Mouse (Mus musculus) frontal cortex, postnatal 25 days (tissue): Measurements from ENCODE around the gene Slk.
"Not testable (repeated sequence)": the region's sequence is repeated elsewhere in the genome, so short reads cannot be mapped to it uniquely, and the experiment has no call there.

Experiments
- DNase-seq, 2 experiments: peaks; one replicate each; pipeline ENCODE4 v3.0.0; 2022; ENCODE audit warnings: low spot score in 2 of 2

Gene Slk

GRCm38 (mm10) chr19:47570042-47570441 lies 9.4 kb upstream of the Slk start:
- DNase-seq, result no peak

DNA sequence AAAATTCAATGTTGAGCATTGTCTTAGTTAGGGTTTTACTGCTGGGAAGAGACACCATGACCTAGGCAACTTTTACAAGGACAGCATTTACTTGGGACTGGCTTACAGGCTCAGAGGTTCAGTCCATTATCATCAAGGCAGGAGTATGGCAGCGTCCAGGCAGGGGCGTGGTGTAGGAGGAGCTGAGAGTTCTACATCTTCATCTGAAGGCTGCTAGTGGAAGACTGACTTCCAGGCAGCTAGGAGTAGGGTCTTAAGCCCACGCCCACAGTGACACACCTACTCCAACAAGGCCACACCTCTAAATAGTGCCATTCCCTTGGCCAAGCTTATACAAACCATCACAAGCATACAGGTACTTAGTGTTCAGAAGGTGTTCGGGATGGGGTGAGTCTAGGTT lies 7.5 kb upstream of the Slk start:
- not testable (repeated sequence) for DNase-seq

DNA sequence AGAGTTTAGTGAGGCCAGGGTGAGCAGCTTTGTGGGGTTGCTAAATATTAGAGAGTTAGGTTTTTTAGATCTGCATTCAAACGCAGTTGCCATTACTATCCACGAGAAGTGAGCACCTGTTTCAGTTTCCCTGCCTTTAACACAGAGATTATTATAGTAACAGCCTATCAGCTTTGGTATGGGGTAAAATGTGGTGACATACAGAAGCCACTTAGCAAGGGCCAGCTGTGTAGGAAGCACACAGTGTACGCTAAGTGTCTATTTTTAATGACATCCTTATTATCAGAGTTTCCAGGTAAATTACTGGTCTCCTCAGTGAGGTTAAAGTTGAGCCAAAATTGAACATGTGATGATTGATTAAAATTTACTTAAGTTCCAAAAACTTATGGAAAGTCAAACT lies 5.8 kb upstream of the Slk start:
- DNase-seq, result no peak

DNA sequence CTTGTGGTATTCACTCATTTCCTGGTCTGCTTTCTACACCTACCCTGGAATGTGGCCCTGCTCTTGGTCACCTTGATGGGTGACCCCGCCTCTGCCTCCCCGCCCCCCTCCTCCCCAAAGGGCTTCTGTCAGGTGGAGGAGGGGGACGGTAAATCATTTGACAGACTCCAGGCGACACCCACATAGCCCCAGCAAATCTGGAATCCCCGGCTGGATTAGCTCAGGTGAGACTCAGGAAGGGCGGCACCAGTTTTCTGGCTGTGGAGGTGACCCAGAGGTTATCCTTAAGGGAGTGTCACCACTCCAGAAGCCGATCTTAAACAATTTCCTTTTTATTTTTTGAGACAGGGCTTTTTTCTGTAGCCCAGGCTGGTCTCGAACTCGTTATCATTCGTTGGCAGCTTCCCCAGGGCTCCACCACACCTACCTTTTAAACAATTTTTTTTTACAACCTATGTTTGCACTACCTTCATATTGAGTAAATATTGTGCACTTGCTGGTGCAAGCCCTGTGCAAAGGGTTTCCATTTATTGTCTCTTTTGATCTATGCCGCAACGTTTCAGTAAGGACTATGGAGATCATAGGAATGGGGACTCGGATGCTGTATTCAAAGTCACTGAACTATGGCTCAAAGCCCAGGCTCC lies 775 bp upstream of the Slk start:
- no peak for DNase-seq

DNA sequence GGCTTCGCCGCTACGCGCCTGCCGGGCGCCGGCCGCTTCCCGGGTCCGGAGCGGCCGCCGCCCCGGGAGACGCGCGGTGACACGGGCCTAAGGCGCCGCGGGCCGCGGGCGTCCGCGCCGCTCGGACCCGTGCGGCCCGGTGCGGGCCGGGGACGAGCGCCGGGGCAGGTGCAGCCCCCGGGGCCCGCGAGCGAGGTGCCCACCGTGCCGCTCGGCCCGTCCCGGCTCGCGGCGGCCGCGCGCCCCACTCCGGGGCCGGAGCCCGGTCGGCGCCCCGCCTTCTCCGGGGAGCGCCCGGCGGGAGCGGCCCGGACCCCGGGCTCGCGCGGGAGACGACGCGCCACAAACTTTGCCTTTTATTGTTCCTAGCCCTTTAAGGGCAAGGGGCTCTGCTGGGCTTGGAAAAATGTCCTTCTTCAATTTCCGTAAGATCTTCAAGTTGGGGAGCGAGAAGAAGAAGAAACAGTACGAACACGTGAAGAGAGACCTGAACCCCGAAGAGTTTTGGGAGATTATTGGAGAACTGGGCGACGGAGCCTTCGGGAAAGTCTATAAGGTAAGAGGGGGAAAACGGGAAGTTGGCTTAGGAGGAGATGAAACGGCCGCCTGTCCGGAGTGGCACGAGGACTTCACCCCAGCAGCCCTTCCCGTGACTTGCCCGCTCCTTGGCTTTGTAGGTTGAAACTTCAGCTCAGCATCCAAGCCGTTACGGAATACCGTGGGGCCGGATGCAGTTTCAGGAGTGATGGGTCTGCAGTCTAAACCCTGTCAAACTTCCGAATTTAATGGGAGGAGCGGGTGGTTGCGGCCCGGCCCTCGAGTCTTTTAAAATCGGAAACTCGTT lies 532 bp downstream of the Slk start:
- no peak for DNase-seq

GRCm38 (mm10) chr19:47585772-47586171 lies 6.3 kb downstream of the Slk start:
- no peak for DNase-seq

- no peak for DNase-seq
Observed at GRCm38 (mm10) chr19:47587009-47587408, 7.5 kb downstream of the Slk start.

- no peak for DNase-seq
Observed at GRCm38 (mm10) chr19:47608513-47608912, 29.0 kb downstream of the Slk start.

- no peak for DNase-seq
Observed at GRCm38 (mm10) chr19:47613442-47613841, 34.0 kb downstream of the Slk start.

- no peak for DNase-seq
Observed at GRCm38 (mm10) chr19:47621478-47621877, 42.0 kb downstream of the Slk start.

DNA sequence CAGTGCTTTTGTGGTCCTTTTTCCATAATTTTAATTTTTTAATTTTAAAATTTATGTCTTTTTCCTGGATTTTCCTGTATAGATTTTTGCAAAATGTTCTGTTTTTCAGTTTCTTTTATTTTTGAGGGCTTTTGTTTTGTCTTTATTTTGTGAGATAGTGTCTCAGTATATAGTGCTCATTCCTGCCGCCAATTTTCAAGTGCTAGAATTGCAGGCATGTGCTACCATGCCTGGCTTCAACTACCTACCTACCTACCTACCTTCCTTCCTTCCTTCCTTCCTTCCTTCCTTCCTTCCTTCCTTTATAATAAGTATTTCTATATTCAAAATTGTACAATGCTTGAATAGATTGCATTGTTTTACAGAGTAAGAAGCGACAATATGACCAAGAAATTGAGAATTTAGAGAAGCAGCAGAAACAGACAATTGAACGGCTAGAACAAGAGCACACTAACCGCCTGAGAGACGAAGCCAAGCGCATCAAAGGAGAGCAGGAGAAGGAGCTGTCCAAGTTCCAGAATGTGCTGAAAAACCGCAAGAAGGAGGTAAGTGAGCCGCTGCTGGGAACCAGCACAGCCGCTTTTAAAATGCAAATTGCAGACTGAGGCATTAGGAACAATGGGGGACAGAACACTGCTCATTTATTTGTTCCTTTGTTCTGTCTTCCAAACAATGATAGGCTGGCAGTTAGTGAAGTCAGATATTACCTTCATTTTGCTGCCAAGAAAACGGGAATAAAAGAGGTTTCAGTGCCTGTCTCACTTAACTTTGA lies 45.6 kb downstream of the Slk start:
- no peak for DNase-seq

- DNase-seq, result no peak
Observed at GRCm38 (mm10) chr19:47627450-47627849, 48.0 kb downstream of the Slk start.

- DNase-seq, result no peak
Observed at GRCm38 (mm10) chr19:47629068-47629467, 49.6 kb downstream of the Slk start.

DNA sequence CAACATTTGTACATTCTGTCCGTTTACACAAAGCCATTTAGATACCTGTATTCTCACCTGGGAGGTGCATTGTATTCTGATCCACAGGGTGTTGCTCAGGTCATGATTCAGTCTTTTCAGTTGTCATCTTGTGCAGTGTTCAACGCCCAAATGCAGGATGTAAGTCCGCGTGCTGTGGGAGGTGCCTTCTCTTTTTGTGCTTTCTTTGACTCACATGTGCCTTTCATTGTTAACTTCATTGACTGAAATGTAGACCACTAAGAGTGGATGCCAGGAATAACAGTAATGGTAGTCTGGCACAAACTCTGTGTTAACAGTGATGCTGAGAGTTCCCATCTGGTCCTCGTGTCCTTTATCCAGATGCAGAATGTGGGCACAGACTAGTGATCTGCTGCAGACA lies 50.9 kb downstream of the Slk start:
- DNase-seq, result no peak

- no peak for DNase-seq
Observed at GRCm38 (mm10) chr19:47631799-47632198, 52.3 kb downstream of the Slk start.

GRCm38 (mm10) chr19:47635380-47635779 lies 55.9 kb downstream of the Slk start:
- no peak for DNase-seq

DNA sequence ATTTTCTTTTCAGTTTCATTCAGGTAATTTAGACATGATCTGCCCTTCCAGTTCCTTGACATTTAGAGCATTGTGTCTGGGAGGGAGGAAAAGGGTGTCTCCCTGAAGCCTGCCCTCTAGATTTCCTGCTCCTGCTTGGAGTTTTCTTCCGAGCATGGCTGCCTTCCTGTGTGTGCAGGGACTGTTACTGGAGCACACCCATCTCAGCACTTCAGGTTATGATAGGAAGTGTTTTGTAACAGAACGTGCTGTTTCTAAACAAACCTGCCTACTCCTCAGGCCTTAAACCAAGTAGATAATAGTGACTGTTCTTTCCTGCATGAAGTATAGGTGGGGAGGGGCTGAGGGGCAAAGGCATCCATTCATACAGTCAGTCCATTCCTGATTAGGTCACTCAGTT lies 64.4 kb downstream of the Slk start:
- no peak for DNase-seq

DNA sequence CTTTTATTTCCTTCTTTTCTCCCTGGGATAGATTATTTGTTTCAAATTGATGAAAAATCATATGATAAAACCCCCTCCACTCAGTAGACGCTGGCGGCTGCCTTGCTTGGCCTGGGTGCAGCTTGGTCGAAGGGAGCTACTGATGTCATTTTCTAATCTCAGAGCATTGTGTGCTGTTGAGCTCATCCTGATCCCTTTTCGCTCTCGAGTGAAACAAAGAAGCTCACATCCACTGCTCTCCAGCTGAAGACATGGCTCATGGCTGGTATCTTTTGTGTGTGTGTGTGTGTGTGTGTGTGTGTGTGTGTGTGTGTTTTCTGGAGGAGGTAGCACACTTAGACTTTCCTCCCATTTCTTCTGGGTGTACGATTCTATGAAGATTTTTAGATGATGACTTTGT lies 66.1 kb downstream of the Slk start:
- no peak for DNase-seq

GRCm38 (mm10) chr19:47646508-47647120 lies 67.1 kb downstream of the Slk start:
- DNase-seq, result no peak

DNA sequence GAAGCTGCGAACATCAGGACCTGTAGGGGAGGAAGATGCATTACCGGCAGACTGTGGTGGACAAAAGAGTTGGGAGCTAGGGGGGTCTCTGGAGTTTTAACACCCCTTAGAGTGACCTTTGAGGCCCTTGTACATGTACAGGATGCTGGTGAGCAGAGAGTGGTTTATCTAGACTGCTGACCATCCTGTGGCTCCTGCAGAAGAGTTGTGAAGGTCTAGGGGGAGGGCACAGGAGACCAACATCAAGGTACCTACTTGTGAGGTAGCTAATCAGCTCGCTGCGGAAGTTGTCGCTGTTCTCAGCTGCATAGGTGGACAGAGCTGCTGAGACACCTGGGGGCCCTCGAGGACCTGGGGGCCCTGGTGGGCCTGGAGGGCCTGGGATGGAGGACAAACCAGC lies 69.6 kb downstream of the Slk start:
- no peak for DNase-seq

DNA sequence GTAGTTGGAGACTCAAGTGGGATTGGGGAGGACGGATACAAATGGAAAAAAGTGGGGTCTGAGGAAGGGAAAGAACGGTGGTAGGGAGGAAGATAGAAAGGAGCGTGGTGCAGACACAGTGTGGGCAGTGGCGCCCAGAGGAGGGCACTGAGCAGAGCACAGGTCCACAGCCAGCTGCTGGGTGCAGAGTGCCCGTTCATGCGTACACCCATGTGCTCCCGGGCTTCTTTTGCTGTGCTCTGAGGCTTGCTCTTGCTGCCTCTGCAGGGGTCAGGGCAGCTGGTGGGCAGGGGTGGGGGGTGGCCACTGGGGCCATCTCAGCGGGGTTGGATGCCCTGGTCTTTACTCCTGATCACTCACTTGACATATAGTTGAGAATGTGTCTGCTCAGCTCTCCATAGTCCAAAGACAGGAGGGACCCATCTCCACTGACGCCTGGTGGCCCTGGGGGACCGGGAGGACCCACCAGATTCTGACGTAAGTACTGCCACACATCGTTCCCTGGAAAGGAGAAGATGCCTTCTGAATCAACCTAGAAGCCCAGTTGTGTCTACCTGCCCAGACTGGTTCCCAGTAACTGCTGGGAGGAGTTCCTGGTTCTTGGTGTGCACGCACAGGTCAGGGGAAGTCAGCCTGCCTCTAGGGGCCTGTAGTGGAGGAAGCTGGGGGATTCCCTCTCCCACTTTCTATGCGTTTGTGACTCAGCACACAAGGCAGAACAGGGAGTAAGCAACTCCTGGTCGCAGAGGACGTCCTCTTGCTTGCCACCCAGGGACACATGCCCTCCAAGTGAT lies 71.1 kb downstream of the Slk start:
- no peak for DNase-seq

DNA sequence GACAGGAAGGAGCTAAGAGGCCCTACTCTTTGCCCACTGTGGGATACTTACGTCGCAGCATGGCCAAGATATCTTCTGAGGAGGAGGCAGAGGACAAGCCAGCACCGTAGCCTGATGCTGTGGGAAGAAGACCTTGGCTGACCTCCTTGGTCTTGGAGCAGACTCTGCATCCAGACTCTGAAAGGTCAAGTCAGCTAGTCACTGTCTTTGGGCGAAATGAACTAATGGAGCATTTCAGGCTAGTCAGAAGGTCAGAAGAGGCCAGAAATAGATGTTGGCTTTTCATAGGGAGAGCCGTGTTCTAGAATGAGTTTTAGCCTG lies 71.6 kb downstream of the Slk start:
- no peak for DNase-seq
